In the genomic region with DNA sequence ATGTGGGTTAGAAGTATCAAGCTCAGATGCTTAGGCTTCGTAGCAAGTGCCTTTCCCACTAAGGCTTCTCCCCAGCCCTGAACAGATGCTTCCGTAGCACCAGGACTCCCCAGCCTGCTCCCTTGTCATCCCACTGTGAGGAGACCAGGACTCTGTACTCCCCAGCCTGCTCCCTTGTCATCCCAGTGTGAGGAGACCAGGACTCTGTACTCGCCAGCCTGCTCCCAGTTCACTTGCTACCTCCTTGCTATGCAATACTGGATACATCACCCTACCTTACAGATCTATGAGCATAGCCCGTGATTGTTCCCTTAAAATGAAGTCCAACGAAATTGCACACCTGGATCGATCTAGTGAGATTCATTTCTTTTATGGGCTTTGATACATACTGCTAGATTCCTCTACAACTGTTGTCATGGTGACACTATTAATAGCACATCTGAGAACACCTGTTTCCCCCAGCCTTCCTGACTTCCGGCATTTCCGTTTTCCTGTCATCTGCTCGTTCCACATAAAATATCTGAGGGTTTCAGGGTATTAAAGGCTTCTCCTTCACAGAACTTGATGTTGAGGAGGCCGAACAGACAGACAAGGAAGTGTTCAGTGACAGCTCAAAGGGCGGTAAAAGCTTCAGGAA, we compare ENCODE assay signal across 19 mouse cellular contexts. TPM values are rescaled to one million over a fixed set of nuclear protein-coding genes. Genes with fewer than 3 reads are reported as not detected.
DNase-seq lines count a peak whose midpoint lies in the region; ATAC-seq and TF ChIP-seq lines count a peak whose summit lies in the region.
"Had no signal": no experiment of that assay in that cellular context is flagged by ENCODE, and none has a peak within 500 bp of the region (broad histone marks: within the 10 kb centered on the region; RNA-seq: fewer than 3 reads in every experiment).

No protein-coding gene starts in this region.

- WGBS in hindbrain, embryonic 15.5 days: 74% methylated on average over 11 of the region's 11 CpGs
- 82% methylated on average over 11 of the region's 11 CpGs for WGBS in hindbrain, embryonic 11.5 days
- WGBS in lung, embryonic 14.5 days: 59% methylated on average over 11 of the region's 11 CpGs
- WGBS in forebrain, postnatal 0 days: 63% methylated on average over 11 of the region's 11 CpGs

- no peaks in the 10 kb centered on the region for H3K9me3 ChIP-seq in hindbrain, embryonic 15.5 days
- no peaks in the 10 kb centered on the region for H3K9me3 ChIP-seq in hindbrain, embryonic 11.5 days (ENCODE audit: control insufficient read depth, low read length)
- H3K9me3 ChIP-seq in lung, embryonic 14.5 days (ENCODE audit: low read depth, low read length): no peaks in the 10 kb centered on the region
- H3K9me3 ChIP-seq in forebrain, postnatal 0 days (ENCODE audit: low read length): no peaks in the 10 kb centered on the region
- H3K9me3 ChIP-seq: embryonic facial prominence, embryonic 10.5 days; limb, embryonic 12.5 days; liver, embryonic 15.5 days had no signal

- peaks cover 11% of the 10 kb centered on the region for H3K36me3 ChIP-seq in hindbrain, embryonic 15.5 days
- no peaks in the 10 kb centered on the region for H3K36me3 ChIP-seq in hindbrain, embryonic 11.5 days (ENCODE audit: control insufficient read depth, insufficient read depth, low read length)
- H3K36me3 ChIP-seq in lung, embryonic 14.5 days (ENCODE audit: insufficient read depth): peaks cover 17% of the 10 kb centered on the region
- H3K36me3 ChIP-seq in forebrain, postnatal 0 days (ENCODE audit: insufficient read depth): peaks cover 9% of the 10 kb centered on the region

- no peak overlapping the region for H3K27ac ChIP-seq in hindbrain, embryonic 15.5 days (replicated peaks)
- no peak overlapping the region for H3K27ac ChIP-seq in hindbrain, embryonic 11.5 days (ENCODE audit: low read depth, low read length)
- H3K27ac ChIP-seq in lung, embryonic 14.5 days (ENCODE audit: low read depth): no peak overlapping the region
- H3K27ac ChIP-seq in forebrain, postnatal 0 days (ENCODE audit: low read depth, low read length): peak overlapping the region; percentile 72
- H3K27ac ChIP-seq: embryonic facial prominence, embryonic 10.5 days; limb, embryonic 12.5 days; liver, embryonic 15.5 days; stomach, postnatal 0 days had no signal

- no peaks in the 10 kb centered on the region for H3K4me1 ChIP-seq in hindbrain, embryonic 15.5 days (replicated peaks)
- no peaks in the 10 kb centered on the region for H3K4me1 ChIP-seq in hindbrain, embryonic 11.5 days (replicated peaks; ENCODE audit: control insufficient read depth, insufficient read depth, low read length)
- H3K4me1 ChIP-seq in lung, embryonic 14.5 days (ENCODE audit: insufficient read depth): no peaks in the 10 kb centered on the region
- no peaks in the 10 kb centered on the region for H3K4me1 ChIP-seq in forebrain, postnatal 0 days (ENCODE audit: insufficient read depth)
- H3K4me1 ChIP-seq: embryonic facial prominence, embryonic 10.5 days; liver, embryonic 15.5 days had no signal

- ATAC-seq in hindbrain, embryonic 15.5 days (ENCODE audit: low FRiP score, low read depth): 0 out of 2 replicates have a peak, but pooled peaks have one; percentile 46
- ATAC-seq in hindbrain, embryonic 11.5 days (ENCODE audit: low FRiP score): no peak
- ATAC-seq in lung, embryonic 14.5 days (ENCODE audit: insufficient read depth): 0 out of 2 replicates have a peak, but pooled peaks have one; percentile 31
- peak; percentile 91 for ATAC-seq in forebrain, postnatal 0 days
- ATAC-seq: inflammation-experienced regulatory T-cells, adult 6 months had no signal

- H3K27me3 ChIP-seq in hindbrain, embryonic 15.5 days: no peaks in the 10 kb centered on the region
- H3K27me3 ChIP-seq in hindbrain, embryonic 11.5 days (ENCODE audit: control insufficient read depth, insufficient read depth, low read length): no peaks in the 10 kb centered on the region
- H3K27me3 ChIP-seq in lung, embryonic 14.5 days (ENCODE audit: insufficient read depth, low read length): no peaks in the 10 kb centered on the region
- H3K27me3 ChIP-seq in forebrain, postnatal 0 days (ENCODE audit: insufficient read depth, low read length): no peaks in the 10 kb centered on the region
- H3K27me3 ChIP-seq: limb, embryonic 12.5 days; liver, embryonic 15.5 days had no signal

- H3K9ac ChIP-seq in hindbrain, embryonic 15.5 days: no peak overlapping the region
- H3K9ac ChIP-seq in hindbrain, embryonic 11.5 days (ENCODE audit: low read depth, low read length): no peak overlapping the region
- no peak overlapping the region for H3K9ac ChIP-seq in lung, embryonic 14.5 days
- no peak overlapping the region for H3K9ac ChIP-seq in forebrain, postnatal 0 days
- H3K9ac ChIP-seq: limb, embryonic 12.5 days; liver, embryonic 15.5 days had no signal

- H3K4me2 ChIP-seq in hindbrain, embryonic 15.5 days: no peak overlapping the region
- H3K4me2 ChIP-seq in hindbrain, embryonic 11.5 days (replicated peaks; ENCODE audit: low read depth, low read length): no peak overlapping the region
- H3K4me2 ChIP-seq in lung, embryonic 14.5 days: no peak overlapping the region
- no peak overlapping the region for H3K4me2 ChIP-seq in forebrain, postnatal 0 days (ENCODE audit: low read depth)
- H3K4me2 ChIP-seq: limb, embryonic 12.5 days; liver, embryonic 15.5 days had no signal

- no peak for DNase-seq in hindbrain, embryonic 11.5 days (ENCODE audit: low spot score)
- DNase-seq in lung, embryonic 14.5 days: peak; percentile 23
- DNase-seq in lung, postnatal 10 days: no peak
- DNase-seq in forebrain, postnatal 0 days: peak; percentile 55
- DNase-seq in naive thymus-derived CD4-positive, alpha-beta T cell, adult 2 months (ENCODE audit: low read depth): peak; percentile 6
- no peak for DNase-seq in left cerebral cortex, adult 11 months (ENCODE audit: low spot score)
- DNase-seq: adrenal gland, postnatal 14 days; cerebellum, postnatal 14 days; heart, adult 18-20 months; kidney, postnatal 4 days; lung, postnatal 36 days; thymus, postnatal 14 days had no signal

- TF ChIP-seq CTCF in lung, embryonic 14.5 days (IDR thresholded peaks at IDR 0.05; ENCODE audit: low read depth): no peak
- no peak for TF ChIP-seq CTCF in forebrain, postnatal 0 days (IDR thresholded peaks at IDR 0.05; ENCODE audit: low read depth)

- H3K4me3 ChIP-seq in hindbrain, embryonic 15.5 days: no peak overlapping the region
- no peak overlapping the region for H3K4me3 ChIP-seq in hindbrain, embryonic 11.5 days (ENCODE audit: low read depth, low read length)
- H3K4me3 ChIP-seq in lung, embryonic 14.5 days (ENCODE audit: low read depth, low read length): no peak overlapping the region
- H3K4me3 ChIP-seq in forebrain, postnatal 0 days (ENCODE audit: low read depth, low read length): no peak overlapping the region
- H3K4me3 ChIP-seq: embryonic facial prominence, embryonic 10.5 days; erythroblast, embryonic 14.5 days; limb, embryonic 12.5 days; liver, embryonic 15.5 days had no signal

RNA-seq across cellular contexts. Expression of gene Extl2, which starts 23.0 kb away (rescaled TPM):
- polyA plus RNA-seq in hindbrain, embryonic 15.5 days (2015; fragmentation: Nextera tagmentation; extraction: Ambion mirVana): 35.1 and 35.6 TPM in 2 replicates
- 28.7 and 31.0 TPM in 2 replicates for polyA plus RNA-seq in hindbrain, embryonic 11.5 days (2014; fragmentation: Nextera tagmentation; extraction: Ambion mirVana)
- 22.0 and 22.8 TPM in 2 replicates for polyA plus RNA-seq in lung, embryonic 14.5 days (2014; fragmentation: Nextera tagmentation; extraction: Ambion mirVana)
- total RNA-seq in forebrain, postnatal 0 days (2014; rRNA removed): 38.3 and 40.3 TPM in 2 replicates
- polyA plus RNA-seq in forebrain, postnatal 0 days (2015; fragmentation: Nextera tagmentation; extraction: Ambion mirVana): 28.7 and 33.5 TPM in 2 replicates
- polyA plus RNA-seq: erythroblast, embryonic 14.5 days had no signal

RNA-seq across cellular contexts. Expression of gene Slc30a7, which starts 23.1 kb away (rescaled TPM):
- polyA plus RNA-seq in hindbrain, embryonic 15.5 days (2015; fragmentation: Nextera tagmentation; extraction: Ambion mirVana): 16.7 and 21.0 TPM in 2 replicates
- polyA plus RNA-seq in hindbrain, embryonic 11.5 days (2014; fragmentation: Nextera tagmentation; extraction: Ambion mirVana): 29.3 and 31.2 TPM in 2 replicates
- polyA plus RNA-seq in lung, embryonic 14.5 days (2014; fragmentation: Nextera tagmentation; extraction: Ambion mirVana): 31.3 and 34.3 TPM in 2 replicates
- total RNA-seq in forebrain, postnatal 0 days (2014; rRNA removed): 21.1 and 39.1 TPM in 2 replicates
- polyA plus RNA-seq in forebrain, postnatal 0 days (2015; fragmentation: Nextera tagmentation; extraction: Ambion mirVana): 7.2 and 10.7 TPM in 2 replicates

Comparison
In these comparisons a context has a peak if more than half of its experiments do, and no peak if none do; other contexts are left out.
1. DNase-seq: peak in lung, embryonic 14.5 days (single experiment), forebrain, postnatal 0 days (single experiment) and naive thymus-derived CD4-positive, alpha-beta T cell, adult 2 months (single experiment); none in hindbrain, embryonic 11.5 days (single experiment), lung, postnatal 10 days (single experiment) and left cerebral cortex, adult 11 months (single experiment).